Mouse (Mus musculus): Measurements from ENCODE around the gene Prkag1. TPM values are rescaled to one million over a fixed set of nuclear protein-coding genes. Genes with fewer than 3 reads are reported as not detected.

The Prkag1 gene
- 52.9 and 53.3 TPM in 2 replicates for polyA plus RNA-seq (2015; fragmentation: Nextera tagmentation; extraction: Ambion mirVana)

DNA sequence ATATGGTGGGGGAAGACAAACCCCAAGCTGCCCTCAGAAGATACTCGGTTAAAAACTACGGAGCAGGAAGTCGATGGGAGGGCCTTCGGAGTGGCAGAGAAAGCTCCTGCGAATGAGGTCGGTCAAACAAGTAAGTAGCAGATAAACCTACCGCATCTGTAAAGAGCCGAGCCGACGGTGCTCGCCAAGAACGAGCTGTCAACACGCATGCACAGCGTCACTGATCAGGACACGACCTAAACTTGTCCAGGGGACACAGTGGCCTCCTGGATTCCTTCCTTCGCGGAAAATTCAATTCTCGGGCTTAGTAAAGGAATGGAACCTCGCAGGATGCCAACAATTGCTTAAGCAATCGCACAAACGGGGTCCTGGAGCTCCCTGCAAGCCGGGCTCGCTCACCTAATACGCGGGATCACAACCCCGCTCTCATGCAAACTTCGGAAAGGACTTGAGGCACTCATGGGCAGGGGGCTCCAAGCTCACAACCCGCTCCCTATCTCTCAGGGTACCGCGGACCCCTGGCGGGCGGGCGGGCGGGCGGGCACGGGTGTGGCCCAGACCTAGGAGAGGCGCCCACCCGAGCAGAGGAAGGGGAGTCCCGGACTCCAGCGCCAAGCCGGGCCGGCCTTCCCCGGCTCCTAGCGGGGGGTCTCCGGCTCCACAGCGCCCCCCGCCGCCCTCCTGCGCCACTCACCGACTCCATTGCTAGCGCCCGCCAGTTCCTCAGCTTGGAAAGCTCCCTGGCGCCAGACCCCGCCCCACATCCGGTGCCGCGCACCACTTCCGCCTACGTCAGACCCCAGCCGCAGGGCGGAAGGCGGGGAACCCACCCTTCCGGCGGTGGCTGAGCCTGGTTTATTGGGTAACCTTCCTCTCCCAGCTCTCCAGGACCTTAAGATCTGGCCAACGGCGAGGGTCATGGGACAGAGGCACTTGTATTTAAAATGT, at the start of gene Prkag1:
TSS of gene Prkag1 (minus strand) at position 786 of the 948 bp plus-strand sequence.

DNA sequence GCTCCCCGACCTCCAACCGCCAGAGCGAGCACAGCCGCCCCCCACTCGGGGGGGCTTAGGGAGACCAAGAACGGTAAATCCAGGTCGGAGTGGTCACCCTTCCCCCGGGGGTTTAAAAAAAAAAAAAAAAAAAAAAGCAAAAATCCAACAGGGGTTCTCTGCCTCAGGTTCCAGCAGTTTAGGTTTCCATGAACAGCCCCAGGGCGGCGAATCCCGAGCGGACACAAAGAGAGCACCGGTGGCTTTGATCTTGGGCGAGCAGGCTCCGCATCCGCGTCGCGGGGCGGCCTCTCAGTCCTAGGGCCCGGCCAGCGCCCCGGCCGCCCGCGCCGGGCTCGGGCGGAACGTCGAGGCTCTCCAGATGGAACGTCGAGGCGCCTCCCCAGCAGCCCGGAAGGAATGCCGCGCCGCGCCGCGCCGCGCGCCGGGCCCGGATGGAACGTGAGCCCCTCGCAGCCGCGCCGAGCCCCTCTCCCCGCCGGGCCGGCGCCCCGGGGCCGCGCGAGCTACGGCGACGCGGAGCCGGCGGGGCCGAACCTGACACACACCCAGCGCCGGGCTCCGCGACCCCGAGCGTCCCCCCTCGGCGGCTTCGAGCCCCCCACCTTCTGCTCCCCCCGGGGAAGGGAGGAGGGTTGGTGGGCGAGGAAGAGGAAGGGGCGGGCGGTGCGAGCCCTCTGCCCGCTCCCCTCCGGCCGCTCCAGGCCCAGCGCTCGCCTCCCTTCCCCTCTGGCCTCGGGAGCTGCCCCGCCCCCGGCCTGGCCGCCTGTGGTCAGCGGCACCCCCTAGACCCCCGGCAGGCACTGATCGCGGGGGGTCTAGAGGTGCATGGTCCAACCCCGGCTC, 40.0 kb upstream of the Prkag1 start, which contains the start of gene Kmt2d:
TSS of gene Kmt2d (minus strand) at position 135 of the 846 bp plus-strand sequence.

DNA sequence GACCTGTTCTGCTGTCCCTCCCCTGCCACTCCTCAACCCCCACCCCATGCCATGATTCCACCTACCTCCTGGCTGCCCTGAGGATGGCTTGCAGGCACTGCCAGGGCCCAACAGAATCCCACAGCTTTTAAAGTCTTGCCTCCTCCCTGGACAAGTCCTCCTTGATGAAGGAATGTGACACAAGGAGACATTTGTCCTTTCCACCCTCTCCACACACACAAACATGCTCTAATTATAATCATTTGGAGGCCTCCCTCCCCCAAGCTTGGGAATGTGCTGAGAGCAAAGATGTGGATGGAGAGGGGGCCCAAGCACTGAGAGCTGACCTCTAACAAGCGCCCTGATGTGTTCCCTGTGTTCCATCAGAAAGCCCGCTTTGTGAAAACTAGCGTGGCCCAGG, 21.9 kb downstream of the Prkag1 start, which contains the start of gene Ddn:
TSS of gene Ddn (minus strand) at position 101 of the 400 bp plus-strand sequence.

DNA sequence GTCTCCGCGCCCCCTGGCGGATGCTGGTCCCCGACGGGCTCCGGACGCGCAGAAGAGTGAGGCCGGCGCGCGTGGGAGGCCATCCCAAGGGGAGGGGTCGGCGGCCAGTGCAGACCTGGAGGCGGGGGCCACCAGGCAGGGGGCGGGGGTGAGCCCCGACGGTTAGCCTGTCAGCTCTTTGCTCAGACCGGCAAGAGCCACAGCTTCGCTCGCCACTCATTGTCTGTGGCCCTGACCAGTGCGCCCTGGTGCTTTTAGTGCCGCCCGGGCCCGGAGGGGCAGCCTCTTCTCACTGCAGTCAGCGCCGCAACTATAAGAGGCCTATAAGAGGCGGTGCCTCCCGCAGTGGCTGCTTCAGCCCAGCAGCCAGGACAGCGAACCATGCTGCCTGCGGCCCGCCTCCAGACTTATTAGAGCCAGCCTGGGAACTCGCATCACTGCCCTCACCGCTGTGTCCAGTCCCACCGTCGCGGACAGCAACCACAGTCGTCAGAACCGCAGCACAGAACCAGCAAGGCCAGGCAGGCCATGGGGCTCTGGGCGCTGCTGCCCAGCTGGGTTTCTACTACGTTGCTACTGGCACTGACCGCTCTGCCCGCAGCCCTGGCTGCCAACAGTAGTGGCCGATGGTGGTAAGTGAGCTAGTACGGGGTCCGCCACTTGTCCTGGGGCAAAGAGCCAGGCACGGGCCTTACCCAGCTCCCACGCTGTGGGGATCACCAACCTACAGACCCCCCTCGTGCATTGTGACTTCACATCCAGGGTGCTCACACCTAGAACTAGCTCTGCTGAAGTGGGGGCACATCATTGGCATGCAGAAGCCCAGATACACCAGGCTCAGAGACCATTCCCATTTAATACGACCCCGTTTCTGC, 41.4 kb downstream of the Prkag1 start, which contains the start of gene Wnt1:
TSS of gene Wnt1 (plus strand) at position 197 of the 875 bp plus-strand sequence.

DNA sequence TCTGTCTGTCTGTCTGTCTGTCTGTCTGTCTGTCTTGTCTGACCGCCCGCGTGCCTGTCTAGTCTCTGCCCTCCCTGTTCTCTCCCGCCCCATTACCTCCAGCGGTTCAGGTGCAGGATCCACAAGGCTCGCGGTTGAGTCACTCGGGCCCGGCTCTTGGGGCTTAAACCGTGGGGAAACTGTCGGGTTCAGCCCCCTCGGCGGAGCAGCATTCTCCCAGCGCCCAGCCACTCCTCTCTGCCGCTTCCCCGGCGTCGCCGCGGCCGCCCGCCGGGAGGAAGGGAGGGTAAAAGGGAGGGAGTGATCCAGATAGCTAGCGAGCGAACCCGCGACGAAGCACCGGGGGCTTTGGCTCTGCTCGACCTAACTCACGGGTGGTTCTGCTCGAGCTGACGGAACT, 53.6 kb downstream of the Prkag1 start, which contains the start of gene Wnt10b:
TSS of gene Wnt10b (minus strand) at position 389 of the 400 bp plus-strand sequence.

Other genes with a start within 250 kb of the Prkag1 start
- 8.7 and 9.7 TPM in 2 replicates for gene Adcy6, start 221.4 kb downstream of the Prkag1 start, polyA plus RNA-seq (2015; fragmentation: Nextera tagmentation; extraction: Ambion mirVana)
- gene Cacnb3, start 200.7 kb downstream of the Prkag1 start, polyA plus RNA-seq (2015; fragmentation: Nextera tagmentation; extraction: Ambion mirVana) = 76.7 and 90.3 TPM in 2 replicates
- gene Ddx23, start 168.6 kb downstream of the Prkag1 start, polyA plus RNA-seq (2015; fragmentation: Nextera tagmentation; extraction: Ambion mirVana) = 20.5 and 21.6 TPM in 2 replicates
- gene Rnd1, start 154.1 kb downstream of the Prkag1 start, polyA plus RNA-seq (2015; fragmentation: Nextera tagmentation; extraction: Ambion mirVana) = 18.3 and 19.6 TPM in 2 replicates
- gene Ccdc65, start 123.3 kb downstream of the Prkag1 start, polyA plus RNA-seq (2015; fragmentation: Nextera tagmentation; extraction: Ambion mirVana) = 8.8 and 9.1 TPM in 2 replicates
- 7.5 and 8.3 TPM in 2 replicates for gene Fkbp11, start 103.3 kb downstream of the Prkag1 start, polyA plus RNA-seq (2015; fragmentation: Nextera tagmentation; extraction: Ambion mirVana)
- gene Arf3, start 68.3 kb downstream of the Prkag1 start, polyA plus RNA-seq (2015; fragmentation: Nextera tagmentation; extraction: Ambion mirVana) = 107 and 109 TPM in 2 replicates
- gene Wnt10b, start 53.4 kb downstream of the Prkag1 start, polyA plus RNA-seq (2015; fragmentation: Nextera tagmentation; extraction: Ambion mirVana) = 0.06 TPM in 1 of 2 replicates, not detected in the other
- 0.34 and 0.43 TPM in 2 replicates for gene Wnt1, start 41.7 kb downstream of the Prkag1 start, polyA plus RNA-seq (2015; fragmentation: Nextera tagmentation; extraction: Ambion mirVana)
- 0.32 and 0.39 TPM in 2 replicates for gene Ddn, start 22.0 kb downstream of the Prkag1 start, polyA plus RNA-seq (2015; fragmentation: Nextera tagmentation; extraction: Ambion mirVana)
- 7.9 and 9.2 TPM in 2 replicates for gene Kmt2d, start 39.7 kb upstream of the Prkag1 start, polyA plus RNA-seq (2015; fragmentation: Nextera tagmentation; extraction: Ambion mirVana)
- 24.1 and 27.3 TPM in 2 replicates for gene Rhebl1, start 63.0 kb upstream of the Prkag1 start, polyA plus RNA-seq (2015; fragmentation: Nextera tagmentation; extraction: Ambion mirVana)
- 7.4 and 9.6 TPM in 2 replicates for gene Dhh, start 67.0 kb upstream of the Prkag1 start, polyA plus RNA-seq (2015; fragmentation: Nextera tagmentation; extraction: Ambion mirVana)
- 12.3 and 15.5 TPM in 2 replicates for gene Lmbr1l, start 86.7 kb upstream of the Prkag1 start, polyA plus RNA-seq (2015; fragmentation: Nextera tagmentation; extraction: Ambion mirVana)
- gene Tuba1b, start 103.0 kb upstream of the Prkag1 start, polyA plus RNA-seq (2015; fragmentation: Nextera tagmentation; extraction: Ambion mirVana) = 1,597 and 1,748 TPM in 2 replicates
- not detected in 2 replicates for gene Gm49450, start 122.0 kb upstream of the Prkag1 start, polyA plus RNA-seq (2015; fragmentation: Nextera tagmentation; extraction: Ambion mirVana)
- gene Tuba1a, start 122.2 kb upstream of the Prkag1 start, polyA plus RNA-seq (2015; fragmentation: Nextera tagmentation; extraction: Ambion mirVana) = 8,375 and 9,600 TPM in 2 replicates
- gene Tuba1c, start 198.4 kb upstream of the Prkag1 start, polyA plus RNA-seq (2015; fragmentation: Nextera tagmentation; extraction: Ambion mirVana) = 11.9 and 12.2 TPM in 2 replicates
- 119 and 163 TPM in 2 replicates for gene Prph, start 223.7 kb upstream of the Prkag1 start, polyA plus RNA-seq (2015; fragmentation: Nextera tagmentation; extraction: Ambion mirVana)
- 3.1 TPM in 2 replicates for gene Troap, start 243.1 kb upstream of the Prkag1 start, polyA plus RNA-seq (2015; fragmentation: Nextera tagmentation; extraction: Ambion mirVana)

Measured in neural tube, postnatal 0 days (tissue).